Mouse (Mus musculus) left cerebral cortex, postnatal 4 days (tissue): Measurements from ENCODE around the gene Tmem263. TPM values are rescaled to one million over a fixed set of nuclear protein-coding genes. Genes with fewer than 3 reads are reported as not detected.

ENCODE experiments used
- total RNA-seq, 2 experiments: library from RNA; stranded (reverse); gene quantifications; 2 replicates each; pipeline ENCODE4 v1.2.3; 2021

Gene Tmem263
- total RNA-seq, 2 experiments from 2014 or later: 31.9 to 32.7 TPM

Other genes with a start within 250 kb of the Tmem263 start
- 10 to 100 TPM; 47.9 to 49.0 TPM for gene Ric8b, start 185.0 kb upstream of the Tmem263 start, total RNA-seq
- 1 to 10 TPM; 1.3 TPM for gene Fhl4, start 132 bp upstream of the Tmem263 start, total RNA-seq
- gene Mterf2, start 25.4 kb downstream of the Tmem263 start, total RNA-seq: 10 to 100 TPM; 12.6 to 12.8 TPM
- 10 to 100 TPM; 23.9 to 26.6 TPM for gene Cry1, start 82.4 kb downstream of the Tmem263 start, total RNA-seq